Mouse (Mus musculus) midbrain, embryonic 11.5 days (tissue): ENCODE measurements around the gene Nhs. TPM values are rescaled to one million over a fixed set of nuclear protein-coding genes. Genes with fewer than 3 reads are reported as not detected.

Experiments used
- ATAC-seq: fragments of 200-750 bp; cut with Nextera tagmentation; 2 replicates; pipeline ENCODE4 v1.8.0; 2017; ENCODE audit warnings: moderate TSS enrichment, moderate library complexity; ENCODE audit not compliant: low FRiP score
- DNase-seq: peaks from one replicate; pipeline ENCODE4 v3.0.0; 2015; ENCODE audit warnings: low spot score; ENCODE audit errors: missing footprints
- H3K27ac ChIP-seq: fragments of 300-500 bp; sonication (generic); 2 replicates; pipeline ENCODE4 v1.5.1; 2014; ENCODE audit warnings: low read depth, low read length
- H3K27me3 ChIP-seq: fragments of 300-500 bp; sonication (generic); 2 replicates; pipeline ENCODE4 v1.6.1; 2014; ENCODE audit warnings: mild to moderate bottlenecking, low read length, moderate library complexity, mixed read lengths; ENCODE audit not compliant: control insufficient read depth, insufficient read depth
- H3K36me3 ChIP-seq: fragments of 300-500 bp; sonication (generic); 2 replicates; pipeline ENCODE4 v1.6.1; 2014; ENCODE audit warnings: mild to moderate bottlenecking, low read length, moderate library complexity, mixed read lengths; ENCODE audit not compliant: control insufficient read depth, insufficient read depth
- H3K4me1 ChIP-seq: fragments of 300-500 bp; sonication (generic); 2 replicates; pipeline ENCODE4 v1.6.1; 2014; ENCODE audit warnings: low read length; ENCODE audit not compliant: control insufficient read depth, insufficient read depth
- H3K4me2 ChIP-seq: fragments of 300-500 bp; sonication (generic); 2 replicates; pipeline ENCODE4 v1.6.1; 2014; ENCODE audit warnings: mild to moderate bottlenecking, moderate library complexity
- H3K4me3 ChIP-seq: fragments of 300-500 bp; sonication (generic); 2 replicates; pipeline ENCODE4 v1.5.1; 2014; ENCODE audit warnings: low read depth, low read length
- H3K9ac ChIP-seq: fragments of 300-500 bp; sonication (generic); 2 replicates; pipeline ENCODE4 v1.6.1; 2014; ENCODE audit warnings: low read length
- H3K9me3 ChIP-seq: fragments of 300-500 bp; sonication (generic); 2 replicates; pipeline ENCODE4 v1.6.1; 2016; ENCODE audit warnings: low read length; ENCODE audit not compliant: control insufficient read depth
- WGBS: fragments of 180-500 bp; shearing (Covaris S2); extraction: QIAGEN DNeasy Blood & Tissue Kit; methylation state at CpG from one replicate; pipeline ENCODE4 v1.1.7; 2014; 5-methylcytosine and 5-hydroxymethylcytosine counted together
- polyA plus RNA-seq: library from polyadenylated mRNA; unstranded; fragments of >200 nt; fragmentation: Nextera tagmentation; extraction: Ambion mirVana; gene quantifications from 2 replicates; pipeline ENCODE4 v1.2.1, GENCODE M21; 2014

Gene Nhs
- polyA plus RNA-seq, 1 experiment from 2014 or later: 4.4 TPM

DNA sequence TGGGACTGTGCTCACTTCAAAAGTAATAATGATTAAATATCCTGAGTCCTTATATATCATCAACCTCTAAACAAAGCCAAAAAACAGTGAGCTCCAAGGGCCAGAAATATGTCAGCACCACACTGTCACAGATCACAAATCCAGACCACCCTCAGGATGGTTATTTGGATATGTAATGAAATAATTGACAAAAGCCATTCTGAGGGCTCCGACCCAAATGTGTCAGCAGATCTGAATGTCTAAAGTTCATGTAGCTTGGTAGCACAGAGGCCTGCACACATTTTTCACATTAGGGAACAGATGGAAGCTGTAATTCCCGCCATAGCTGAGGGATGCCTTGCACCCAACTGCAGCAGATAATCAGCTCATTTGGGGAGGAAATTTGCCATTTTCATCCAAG is 218.8 kb downstream of the Nhs start:
- no peaks in the 10 kb centered on the region for H3K9me3 ChIP-seq
- no peaks in the 10 kb centered on the region for H3K36me3 ChIP-seq
- no peak for DNase-seq
- H3K4me2 ChIP-seq: no peak overlapping the region
- 67% methylated on average over 2 of the region's 2 CpGs for WGBS
- no peak for ATAC-seq
- H3K9ac ChIP-seq: no peak overlapping the region
- H3K4me1 ChIP-seq: no peaks in the 10 kb centered on the region
- H3K27ac ChIP-seq: no peak overlapping the region
- H3K27me3 ChIP-seq: peaks cover 22% of the 10 kb centered on the region
- H3K4me3 ChIP-seq: no peak overlapping the region

- ATAC-seq: no peak; the same call in none of the 2 replicates
- peak overlapping the region; percentile 44 for H3K4me2 ChIP-seq
- no peaks in the 10 kb centered on the region; the same call in 1 of the 2 replicates for H3K4me1 ChIP-seq
- no peak overlapping the region for H3K4me3 ChIP-seq
- H3K27me3 ChIP-seq: peaks cover 21% of the 10 kb centered on the region
- no peak overlapping the region for H3K9ac ChIP-seq
- H3K27ac ChIP-seq: peak overlapping the region; percentile 36; the same call in 1 of the 2 replicates
- no peaks in the 10 kb centered on the region for H3K9me3 ChIP-seq
- no peaks in the 10 kb centered on the region for H3K36me3 ChIP-seq
- DNase-seq: no peak
These were observed 232.9 kb downstream of the Nhs start for GRCm38 (mm10) chrX:161926683-161927053.

- peak overlapping the region; percentile 80 for H3K27ac ChIP-seq
- H3K9ac ChIP-seq: peak overlapping the region; percentile 49
- H3K4me3 ChIP-seq: peak overlapping the region; percentile 28
- H3K4me2 ChIP-seq: peak overlapping the region; percentile 44
- no peaks in the 10 kb centered on the region; the same call in 1 of the 2 replicates for H3K4me1 ChIP-seq
- WGBS: 20% methylated on average over 6 of the region's 6 CpGs
- H3K36me3 ChIP-seq: no peaks in the 10 kb centered on the region
- ATAC-seq (peak; percentile 95), DNase-seq (peak; percentile 89)
- H3K9me3 ChIP-seq: no peaks in the 10 kb centered on the region
- peaks cover 21% of the 10 kb centered on the region for H3K27me3 ChIP-seq
These were observed 233.4 kb downstream of the Nhs start for GRCm38 (mm10) chrX:161925973-161926682.

DNA sequence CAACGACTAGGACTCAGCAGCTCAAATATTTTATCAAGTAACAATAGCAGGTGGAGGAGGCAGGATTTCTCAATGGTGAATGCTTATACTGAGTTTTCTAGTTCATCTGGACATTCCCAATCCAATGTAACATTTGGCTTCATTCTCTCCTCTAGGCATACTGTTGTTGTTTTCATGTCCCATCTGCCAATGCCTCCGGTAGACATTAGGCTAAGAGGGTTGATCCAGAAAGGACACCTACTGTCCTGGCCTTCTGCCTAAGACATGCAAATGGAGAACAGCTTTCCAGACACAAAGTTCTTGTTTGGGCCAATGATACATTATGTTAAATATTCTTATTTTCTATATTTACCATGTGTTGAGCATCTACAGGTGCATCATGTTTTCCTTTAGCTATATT is 236.9 kb downstream of the Nhs start:
- Histone ChIP-seq H3K27ac (no peak overlapping the region), H3K27me3 (peaks cover 24% of the 10 kb centered on the region), H3K9ac (no peak overlapping the region), H3K4me2 (no peak overlapping the region), H3K9me3 (no peaks in the 10 kb centered on the region), H3K4me3 (no peak overlapping the region), H3K36me3 (no peaks in the 10 kb centered on the region), H3K4me1 (no peaks in the 10 kb centered on the region; the same call in 1 of the 2 replicates)
- 80% methylated on average over 2 of the region's 2 CpGs for WGBS
- DNase-seq (no peak), ATAC-seq (no peak)

DNA sequence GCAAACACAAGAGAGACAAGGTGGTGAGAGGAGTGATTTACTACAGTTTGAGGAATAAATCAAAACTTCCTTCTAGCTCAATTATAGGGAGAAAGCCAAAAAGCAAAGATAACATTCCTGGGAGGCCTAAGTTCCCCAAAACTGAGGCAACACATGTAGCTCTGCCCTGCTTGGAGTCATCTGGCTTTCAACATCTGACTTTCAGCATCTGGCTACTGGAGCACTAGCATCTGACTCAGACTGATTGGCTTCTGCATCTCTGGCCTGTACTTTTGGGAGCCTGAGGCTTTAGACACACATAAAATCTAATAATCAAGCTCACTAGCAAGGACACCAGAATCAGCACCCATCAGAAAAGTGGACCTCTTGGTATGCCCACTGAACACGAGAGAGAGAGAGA is 237.9 kb downstream of the Nhs start:
- 82% methylated on average over 1 of the region's 1 CpGs for WGBS
- peaks cover 26% of the 10 kb centered on the region for H3K27me3 ChIP-seq
- no peaks in the 10 kb centered on the region for H3K36me3 ChIP-seq
- ATAC-seq (no peak), DNase-seq (no peak)
- H3K4me2 ChIP-seq: no peak overlapping the region
- no peaks in the 10 kb centered on the region; the same call in 1 of the 2 replicates for H3K4me1 ChIP-seq
- H3K4me3 ChIP-seq: no peak overlapping the region
- no peak overlapping the region for H3K9ac ChIP-seq
- no peaks in the 10 kb centered on the region for H3K9me3 ChIP-seq
- H3K27ac ChIP-seq: no peak overlapping the region

- H3K4me2 ChIP-seq: no peak overlapping the region
- no peak overlapping the region for H3K27ac ChIP-seq
- ATAC-seq (no peak), DNase-seq (no peak)
- H3K36me3 ChIP-seq: no peaks in the 10 kb centered on the region
- no peaks in the 10 kb centered on the region for H3K9me3 ChIP-seq
- 61% methylated on average over 4 of the region's 4 CpGs for WGBS
- peaks cover 44% of the 10 kb centered on the region for H3K27me3 ChIP-seq
- H3K4me3 ChIP-seq: no peak overlapping the region
- no peaks in the 10 kb centered on the region for H3K4me1 ChIP-seq
- no peak overlapping the region for H3K9ac ChIP-seq
These were observed 249.6 kb downstream of the Nhs start for GRCm38 (mm10) chrX:161909963-161910362.

DNA sequence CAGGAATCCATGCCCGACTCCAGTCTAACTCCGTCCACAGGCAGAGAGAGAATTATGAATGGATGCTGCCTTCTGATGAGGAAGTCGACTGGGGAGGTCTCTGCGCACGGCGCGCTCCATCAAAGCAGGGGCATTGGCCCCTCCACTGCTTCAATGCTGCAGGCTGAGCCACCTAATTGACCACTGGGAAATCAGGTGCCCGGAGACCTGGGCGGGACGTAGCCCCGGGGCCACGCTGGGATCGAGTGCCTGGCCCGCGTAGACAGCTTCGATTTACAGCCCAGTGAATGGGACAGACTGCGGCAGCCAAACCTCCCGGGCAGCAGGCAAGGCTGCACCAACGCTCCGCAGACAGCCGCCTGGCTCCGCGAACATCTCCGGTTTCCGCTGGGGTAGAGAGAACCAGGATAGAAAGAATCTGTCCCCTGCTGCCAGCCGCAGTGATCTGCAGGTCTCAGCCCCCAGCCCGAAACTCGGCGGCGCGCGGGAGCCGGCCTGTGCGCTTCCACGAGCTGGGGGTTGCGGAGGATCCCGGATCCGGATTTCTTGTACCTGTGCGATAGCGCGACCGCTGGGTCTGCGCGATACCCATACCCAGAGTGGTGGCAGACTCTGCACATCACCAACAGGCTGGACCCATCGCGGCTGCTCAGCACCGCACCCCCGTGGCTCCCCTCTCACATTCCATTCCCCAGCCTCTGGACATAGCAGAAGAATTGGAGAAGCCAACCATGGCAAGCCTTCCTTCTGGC is 250.7 kb downstream of the Nhs start:
- Histone ChIP-seq H3K4me2 (peak overlapping the region; percentile 69), H3K4me1 (no peaks in the 10 kb centered on the region), H3K36me3 (no peaks in the 10 kb centered on the region), H3K4me3 (peak overlapping the region; percentile 36), H3K9ac (peak overlapping the region; percentile 24; the same call in 1 of the 2 replicates), H3K9me3 (no peaks in the 10 kb centered on the region), H3K27ac (no peak overlapping the region), H3K27me3 (peaks cover 42% of the 10 kb centered on the region)
- WGBS: 22% methylated on average over 48 of the region's 48 CpGs
- DNase-seq: peak; percentile 91
- peak; percentile 76 for ATAC-seq

DNA sequence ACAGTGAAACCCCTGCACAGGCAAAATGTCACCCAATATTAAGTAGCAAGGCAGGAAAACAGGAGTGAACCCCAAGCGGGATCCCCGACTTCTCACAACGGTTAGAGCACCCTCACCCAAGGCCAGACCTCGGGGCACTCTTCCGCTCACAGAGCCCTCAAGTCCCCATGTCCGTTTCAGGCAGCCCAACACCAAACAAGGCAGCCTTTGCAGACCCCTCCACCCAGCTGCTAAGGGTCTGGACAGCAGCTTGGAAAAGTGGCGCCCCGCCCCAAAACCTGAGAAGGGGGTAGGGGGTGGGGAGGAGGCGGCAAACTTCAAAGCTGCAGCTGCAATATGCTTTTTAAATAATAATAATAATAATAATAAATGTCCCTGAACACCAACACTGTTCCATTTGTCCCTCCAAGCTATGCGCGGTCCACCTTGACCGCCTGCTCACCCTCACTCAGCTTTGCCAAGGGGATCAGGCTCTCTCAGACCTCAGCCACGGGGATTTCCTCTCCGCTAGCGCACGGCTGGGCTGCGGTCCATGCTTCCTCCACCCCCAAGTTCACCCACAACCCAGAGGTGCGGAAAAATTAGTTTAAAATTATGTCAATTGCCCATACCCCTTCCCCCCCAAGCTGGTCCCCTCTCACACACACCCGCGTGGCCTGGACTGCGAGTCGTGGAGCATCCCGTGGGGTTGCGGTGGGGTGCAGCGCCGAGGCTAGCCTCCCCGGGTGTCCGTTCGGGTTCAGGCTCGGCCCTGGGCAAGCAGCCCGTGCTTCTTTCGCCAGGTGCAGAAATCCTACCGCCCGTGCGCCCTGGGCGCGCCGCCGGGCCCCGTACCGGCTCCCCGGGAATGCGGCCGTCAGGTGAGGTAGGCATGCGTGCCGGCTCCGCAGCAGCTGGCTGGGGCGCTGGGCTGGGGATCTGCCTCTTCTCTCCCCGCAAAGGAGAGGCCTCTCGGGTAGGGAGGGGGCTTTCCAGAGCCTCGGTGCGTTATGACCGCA is 251.6 kb downstream of the Nhs start:
- Histone ChIP-seq H3K9ac (peak overlapping the region; percentile 38; the same call in 1 of the 2 replicates), H3K36me3 (no peaks in the 10 kb centered on the region), H3K4me1 (no peaks in the 10 kb centered on the region), H3K4me2 (peak overlapping the region; percentile 69), H3K9me3 (no peaks in the 10 kb centered on the region), H3K27ac (no peak overlapping the region), H3K4me3 (peak overlapping the region; percentile 36), H3K27me3 (peaks cover 41% of the 10 kb centered on the region)
- DNase-seq: peak; percentile 86
- WGBS: 26% methylated on average over 52 of the region's 53 CpGs
- peak; percentile 68 for ATAC-seq
